Mouse (Mus musculus) thymus, postnatal 14 days (tissue): ENCODE data around the gene Olfr870.
"Not testable (repeated sequence)": the region's sequence is repeated elsewhere in the genome, so short reads cannot be mapped to it uniquely, and the experiment has no call there.

Experiments used
- DNase-seq: peaks from one replicate; pipeline ENCODE4 v3.0.0; 2021

Gene Olfr870

GRCm38 (mm10) chr9:20173957-20174356 is at the start of gene Olfr870:
TSS of gene Olfr870 (minus strand) at chr9:20174057.
- no peak for DNase-seq

- no peak for DNase-seq
Measured at GRCm38 (mm10) chr9:20211907-20212306, 38.0 kb upstream of the Olfr870 start, which contains the start of gene Olfr871. TSS of gene Olfr871 (plus strand) at chr9:20212207.

DNA sequence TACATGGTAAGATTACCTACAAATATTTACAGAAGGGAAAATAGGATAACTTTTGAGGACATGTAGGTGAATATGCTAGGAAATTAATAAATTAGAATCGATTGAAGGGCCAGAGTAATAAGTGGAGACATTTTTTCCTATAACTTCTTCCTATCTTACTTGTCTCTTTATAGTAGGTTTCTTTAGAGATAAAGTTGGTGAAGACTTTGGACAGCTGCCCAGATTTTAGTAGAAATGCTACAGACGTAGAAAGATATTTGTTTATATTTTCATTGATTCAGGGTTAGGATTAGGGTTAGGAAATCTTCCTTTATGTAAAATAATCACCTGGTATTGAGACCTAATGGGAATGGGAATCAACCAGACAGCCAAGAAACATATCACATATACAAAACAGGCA is 37.6 kb upstream of the Olfr870 start:
- no peak for DNase-seq

- DNase-seq, result no peak
Measured at GRCm38 (mm10) chr9:20210812-20211211, 37.0 kb upstream of the Olfr870 start.

- not testable (repeated sequence) for DNase-seq
Measured at GRCm38 (mm10) chr9:20203413-20203984, 29.6 kb upstream of the Olfr870 start.

DNA sequence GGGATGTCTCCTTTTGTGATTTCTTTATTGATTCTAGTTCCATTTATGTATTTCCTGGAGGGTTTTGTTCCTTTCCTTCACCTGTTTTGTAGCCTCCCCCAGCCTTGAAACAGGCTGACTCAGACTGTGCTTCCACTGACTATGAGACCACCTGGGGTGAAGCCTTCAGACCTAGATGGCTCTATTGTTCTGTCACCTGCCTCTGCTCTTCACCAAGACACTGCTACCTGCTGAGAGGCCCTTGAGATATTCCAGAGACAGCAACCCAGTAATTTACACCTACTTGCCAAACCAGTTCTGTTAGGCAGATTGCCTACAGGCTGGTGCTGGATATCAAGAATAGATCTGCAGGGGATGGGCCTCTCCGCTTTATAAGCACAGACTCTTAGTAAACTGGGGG is 28.3 kb upstream of the Olfr870 start:
- DNase-seq, result no peak

DNA sequence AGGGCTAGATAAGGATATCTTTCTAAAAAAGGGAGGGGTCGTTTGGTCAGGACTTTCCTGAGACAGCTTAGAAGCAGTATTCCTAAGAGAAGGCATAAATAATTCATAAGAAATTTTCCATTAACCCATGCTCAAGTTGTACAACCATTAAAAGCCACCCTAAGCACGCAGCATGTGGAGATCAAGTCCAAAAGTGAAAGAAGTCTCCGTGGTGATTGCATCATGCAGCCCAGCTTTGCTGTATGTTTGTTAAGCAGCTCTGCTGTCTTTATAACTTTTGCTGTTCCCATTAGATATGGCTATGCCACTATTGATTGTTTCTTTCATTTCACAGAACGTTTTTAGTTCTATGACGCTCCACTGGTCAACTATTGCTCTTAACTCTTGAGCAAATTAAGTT is 5.6 kb upstream of the Olfr870 start:
- no peak for DNase-seq

GRCm38 (mm10) chr9:20149706-20150105 is 24.2 kb downstream of the Olfr870 start:
- no peak for DNase-seq

DNA sequence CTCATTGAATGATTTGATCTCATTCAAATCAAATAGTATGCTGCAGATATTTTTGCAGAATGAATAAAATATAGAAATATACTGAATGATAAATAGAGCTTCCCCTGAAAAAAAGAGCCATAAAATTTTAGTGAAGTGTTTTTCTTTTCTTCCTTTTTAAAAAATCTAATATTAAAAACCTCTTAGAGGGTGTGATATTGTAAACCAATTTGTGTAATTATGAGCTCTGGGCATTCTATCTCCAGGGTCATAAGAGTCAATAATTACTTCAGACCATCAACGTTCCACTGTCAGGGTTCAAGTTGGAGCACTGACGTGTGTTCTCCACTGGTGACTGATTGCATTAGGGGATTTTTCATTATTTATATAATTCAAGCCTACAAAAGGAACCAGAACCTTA is 45.1 kb downstream of the Olfr870 start, which contains the start of gene Olfr869:
Gene Olfr869 (plus strand): TSS at position 301 of the 400 bp plus-strand sequence.
- no peak for DNase-seq
